Mouse (Mus musculus) liver, embryonic 11.5 days (tissue): Measurements from ENCODE around the gene Adamts9. TPM values are rescaled to one million over a fixed set of nuclear protein-coding genes. Genes with fewer than 3 reads are reported as not detected.

Source experiments
- ATAC-seq: fragments of 200-750 bp; cut with Nextera tagmentation; replicated peaks from 2 replicates; pipeline ENCODE4 v1.8.0; 2017; ENCODE audit warnings: moderate number of reproducible peaks, mild to moderate bottlenecking, moderate TSS enrichment, moderate library complexity; ENCODE audit not compliant: low FRiP score
- DNase-seq: peaks from one replicate; pipeline ENCODE4 v3.0.0-alpha.2; 2017; ENCODE audit warnings: low spot score
- H3K27ac ChIP-seq: fragments of 300-500 bp; sonication (generic); 2 replicates; pipeline ENCODE4 v1.5.1; 2014; ENCODE audit warnings: mild to moderate bottlenecking, low read depth, low read length, control low read depth
- H3K27me3 ChIP-seq: fragments of 300-500 bp; sonication (generic); replicated peaks from 2 replicates; pipeline ENCODE4 v1.6.1; 2014; ENCODE audit warnings: low read length, mixed read lengths; ENCODE audit not compliant: control insufficient read depth, insufficient read depth
- H3K36me3 ChIP-seq: fragments of 300-500 bp; sonication (generic); 2 replicates; pipeline ENCODE4 v1.6.1; 2014; ENCODE audit warnings: mild to moderate bottlenecking, low read length, moderate library complexity, mixed read lengths; ENCODE audit not compliant: control insufficient read depth, insufficient read depth
- H3K4me1 ChIP-seq: fragments of 300-500 bp; sonication (generic); replicated peaks from 2 replicates; pipeline ENCODE4 v1.6.1; 2014; ENCODE audit warnings: low read length, mixed read lengths; ENCODE audit not compliant: control insufficient read depth, insufficient read depth
- H3K4me2 ChIP-seq: fragments of 300-500 bp; sonication (generic); 2 replicates; pipeline ENCODE4 v1.6.1; 2014; ENCODE audit warnings: mild to moderate bottlenecking, control low read depth, moderate library complexity
- H3K4me3 ChIP-seq: fragments of 300-500 bp; sonication (generic); 2 replicates; pipeline ENCODE4 v1.5.1; 2014; ENCODE audit warnings: low read depth, low read length, control low read depth
- H3K9ac ChIP-seq: fragments of 300-500 bp; sonication (generic); 2 replicates; pipeline ENCODE4 v1.6.1; 2014; ENCODE audit warnings: low read depth, low read length, control low read depth
- H3K9me3 ChIP-seq: fragments of 300-500 bp; sonication (generic); 2 replicates; pipeline ENCODE4 v1.6.1; 2016; ENCODE audit warnings: low read length, inconsistent platforms, mixed read lengths; ENCODE audit not compliant: control insufficient read depth
- WGBS: fragments of 180-500 bp; shearing (Covaris S2); extraction: QIAGEN DNeasy Blood & Tissue Kit; methylation state at CpG from one replicate; pipeline ENCODE4 v1.1.7; 2014; 5-methylcytosine and 5-hydroxymethylcytosine counted together
- polyA plus RNA-seq: library from polyadenylated mRNA; unstranded; fragments of >200 nt; fragmentation: Nextera tagmentation; extraction: Ambion mirVana; gene quantifications from 2 replicates; pipeline ENCODE4 v1.2.1, GENCODE M21; 2014

Adamts9 gene
- polyA plus RNA-seq, 1 experiment from 2014 or later, result 5.7 TPM

GRCm38 (mm10) chr6:92909361-92909760 lies 33.9 kb downstream of the Adamts9 start:
- H3K9me3 ChIP-seq, result no peaks in the 10 kb centered on the region
- DNase-seq, result no peak
- no peaks in the 10 kb centered on the region for H3K27me3 ChIP-seq
- ATAC-seq, result no peak
- no peak overlapping the region for H3K9ac ChIP-seq
- H3K4me2 ChIP-seq, result no peak overlapping the region
- no peak overlapping the region for H3K4me3 ChIP-seq
- WGBS, result 68% methylated on average over 8 of the region's 8 CpGs
- no peaks in the 10 kb centered on the region for H3K36me3 ChIP-seq
- no peak overlapping the region for H3K27ac ChIP-seq
- no peaks in the 10 kb centered on the region for H3K4me1 ChIP-seq

GRCm38 (mm10) chr6:92905922-92906321 lies 37.4 kb downstream of the Adamts9 start:
- no peak overlapping the region for H3K27ac ChIP-seq
- no peaks in the 10 kb centered on the region for H3K9me3 ChIP-seq
- ATAC-seq (no peak), DNase-seq (no peak)
- 27% methylated on average over 5 of the region's 5 CpGs for WGBS
- H3K36me3 ChIP-seq, result no peaks in the 10 kb centered on the region; the same call in 1 of the 2 replicates
- H3K27me3 ChIP-seq, result no peaks in the 10 kb centered on the region
- no peaks in the 10 kb centered on the region for H3K4me1 ChIP-seq
- H3K4me2 ChIP-seq, result no peak overlapping the region
- H3K9ac ChIP-seq, result no peak overlapping the region
- H3K4me3 ChIP-seq, result no peak overlapping the region

GRCm38 (mm10) chr6:92904491-92904890 lies 38.8 kb downstream of the Adamts9 start:
- H3K4me2 ChIP-seq, result no peak overlapping the region
- ATAC-seq (no peak), DNase-seq (no peak)
- no peak overlapping the region for H3K4me3 ChIP-seq
- H3K9ac ChIP-seq, result no peak overlapping the region
- H3K27me3 ChIP-seq, result no peaks in the 10 kb centered on the region
- no peaks in the 10 kb centered on the region for H3K9me3 ChIP-seq
- H3K27ac ChIP-seq, result no peak overlapping the region
- H3K4me1 ChIP-seq, result no peaks in the 10 kb centered on the region
- WGBS, result 42% methylated on average over 2 of the region's 2 CpGs
- H3K36me3 ChIP-seq, result no peaks in the 10 kb centered on the region; the same call in 1 of the 2 replicates

DNA sequence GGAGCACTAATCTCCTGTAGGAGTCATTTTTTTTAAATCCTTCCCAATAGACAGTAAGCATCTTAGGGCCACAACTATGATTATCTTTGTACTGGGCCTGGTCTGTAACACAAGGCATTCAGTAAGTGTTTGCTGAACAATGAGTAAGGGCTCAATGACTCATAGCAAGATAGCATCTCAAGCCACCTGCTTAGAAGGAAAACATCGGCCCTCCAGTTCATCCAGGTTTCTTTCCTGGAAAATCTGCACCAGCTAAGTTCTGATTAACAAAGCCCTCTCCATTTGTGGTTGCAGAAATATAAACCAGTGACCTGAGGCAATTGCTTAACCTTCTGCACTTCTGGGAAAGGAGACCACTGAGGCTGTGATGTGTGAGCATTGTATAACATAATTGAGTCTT lies 39.3 kb downstream of the Adamts9 start:
- 56% methylated on average over 1 of the region's 1 CpGs for WGBS
- no peak for DNase-seq
- no peaks in the 10 kb centered on the region; the same call in 1 of the 2 replicates for H3K36me3 ChIP-seq

GRCm38 (mm10) chr6:92891535-92891934 lies 51.8 kb downstream of the Adamts9 start:
- DNase-seq, result no peak
- no peaks in the 10 kb centered on the region for H3K4me1 ChIP-seq
- no peak for ATAC-seq
- no peak overlapping the region for H3K9ac ChIP-seq
- no peak overlapping the region for H3K27ac ChIP-seq
- peaks cover 5% of the 10 kb centered on the region; the same call in 1 of the 2 replicates for H3K36me3 ChIP-seq
- H3K9me3 ChIP-seq, result no peaks in the 10 kb centered on the region
- no peak overlapping the region for H3K4me3 ChIP-seq
- 72% methylated on average over 1 of the region's 1 CpGs for WGBS
- no peaks in the 10 kb centered on the region for H3K27me3 ChIP-seq
- no peak overlapping the region for H3K4me2 ChIP-seq

More for the DNA sequence above, 39.3 kb downstream of the Adamts9 start:
- no peak overlapping the region for H3K27ac ChIP-seq
- no peaks in the 10 kb centered on the region for H3K27me3 ChIP-seq
- H3K4me2 ChIP-seq, result no peak overlapping the region
- H3K4me3 ChIP-seq, result no peak overlapping the region
- no peak for ATAC-seq
- H3K9ac ChIP-seq, result no peak overlapping the region
- H3K9me3 ChIP-seq, result no peaks in the 10 kb centered on the region
- H3K4me1 ChIP-seq, result no peaks in the 10 kb centered on the region

GRCm38 (mm10) chr6:92883131-92883900 lies 60.0 kb downstream of the Adamts9 start:
- Histone ChIP-seq H3K4me1 (no peaks in the 10 kb centered on the region), H3K4me2 (no peak overlapping the region), H3K36me3 (no peaks in the 10 kb centered on the region), H3K9me3 (no peaks in the 10 kb centered on the region), H3K4me3 (no peak overlapping the region), H3K27ac (no peak overlapping the region), H3K27me3 (no peaks in the 10 kb centered on the region), H3K9ac (no peak overlapping the region)
- no peak for ATAC-seq
- DNase-seq, result no peak
- 63% methylated on average over 9 of the region's 9 CpGs for WGBS

GRCm38 (mm10) chr6:92882446-92882845 lies 60.8 kb downstream of the Adamts9 start:
- 82% methylated on average over 5 of the region's 5 CpGs for WGBS
- H3K36me3 ChIP-seq, result no peaks in the 10 kb centered on the region
- H3K9me3 ChIP-seq, result no peaks in the 10 kb centered on the region
- no peak overlapping the region for H3K4me2 ChIP-seq
- H3K4me1 ChIP-seq, result no peaks in the 10 kb centered on the region
- H3K27me3 ChIP-seq, result no peaks in the 10 kb centered on the region
- ATAC-seq (no peak), DNase-seq (no peak)
- no peak overlapping the region for H3K27ac ChIP-seq
- no peak overlapping the region for H3K4me3 ChIP-seq
- H3K9ac ChIP-seq, result no peak overlapping the region

- no peak overlapping the region for H3K4me2 ChIP-seq
- no peak overlapping the region for H3K9ac ChIP-seq
- no peaks in the 10 kb centered on the region for H3K27me3 ChIP-seq
- DNase-seq (no peak), ATAC-seq (no peak)
- H3K9me3 ChIP-seq, result no peaks in the 10 kb centered on the region
- 85% methylated on average over 14 of the region's 14 CpGs for WGBS
- no peaks in the 10 kb centered on the region; the same call in 1 of the 2 replicates for H3K4me1 ChIP-seq
- H3K4me3 ChIP-seq, result no peak overlapping the region
- H3K27ac ChIP-seq, result no peak overlapping the region
- no peaks in the 10 kb centered on the region for H3K36me3 ChIP-seq
These were observed 63.5 kb downstream of the Adamts9 start for GRCm38 (mm10) chr6:92879700-92880265.

- H3K27ac ChIP-seq, result no peak overlapping the region
- WGBS, result 86% methylated on average over 5 of the region's 5 CpGs
- no peaks in the 10 kb centered on the region; the same call in 1 of the 2 replicates for H3K4me1 ChIP-seq
- no peaks in the 10 kb centered on the region for H3K27me3 ChIP-seq
- H3K36me3 ChIP-seq, result no peaks in the 10 kb centered on the region
- no peaks in the 10 kb centered on the region for H3K9me3 ChIP-seq
- no peak overlapping the region for H3K9ac ChIP-seq
- ATAC-seq (no peak), DNase-seq (no peak)
- H3K4me2 ChIP-seq, result no peak overlapping the region
- H3K4me3 ChIP-seq, result no peak overlapping the region
These were observed 64.5 kb downstream of the Adamts9 start for GRCm38 (mm10) chr6:92878771-92879170.
